Mouse (Mus musculus) brain, embryonic 14.5 days (tissue): ENCODE data around the gene E2f7. TPM values are rescaled to one million over a fixed set of nuclear protein-coding genes. Genes with fewer than 3 reads are reported as not detected.
A peak's percentile ranks its signal among the peaks of the same experiment; 100 is the strongest.

ENCODE experiments used
- DNase-seq: peaks from one replicate; pipeline ENCODE4 v3.0.0-alpha.2; 2011; ENCODE audit warnings: low read depth
- CTCF ChIP-seq: fragments of 200-500 bp; IDR thresholded peaks from 2 replicates; pipeline ENCODE4 v1.5.1; 2012; ENCODE audit warnings: inconsistent platforms, mild to moderate bottlenecking, moderate library complexity, borderline replicate concordance; ENCODE audit not compliant: insufficient read depth, insufficient read length; ENCODE audit errors: extremely low read depth
- POLR2A ChIP-seq: fragments of 200-500 bp; IDR thresholded peaks from 2 replicates; pipeline ENCODE4 v1.6.1; 2012; ENCODE audit warnings: mild to moderate bottlenecking, inconsistent platforms, borderline replicate concordance; ENCODE audit not compliant: poor library complexity, insufficient read depth, insufficient read length, severe bottlenecking; ENCODE audit errors: extremely low read depth
- polyA plus RNA-seq: library from polyadenylated mRNA; depleted of rRNA; stranded (reverse); fragments of >200 nt; gene quantifications from 2 replicates; pipeline ENCODE4 v1.2.3, GENCODE M21; 2012; rRNA removed

The E2f7 gene
- polyA plus RNA-seq, 1 experiment = 4.5 TPM

GRCm38 (mm10) chr10:110821692-110822091 is 76.5 kb downstream of the E2f7 start:
- TF ChIP-seq CTCF = no peak
- TF ChIP-seq POLR2A = no peak
- no peak for DNase-seq

GRCm38 (mm10) chr10:110832336-110832735 is 87.1 kb downstream of the E2f7 start:
- TF ChIP-seq CTCF (no peak), POLR2A (no peak)
- DNase-seq = peak; percentile 15

GRCm38 (mm10) chr10:110835115-110835806 is 90.0 kb downstream of the E2f7 start:
- TF ChIP-seq CTCF (no peak), POLR2A (no peak)
- peak; percentile 49 for DNase-seq

Other genes starting within 250 kb of the E2f7 start
- 108 and 138 TPM in 2 replicates for gene Csrp2, start 174.3 kb downstream of the E2f7 start, polyA plus RNA-seq